Mouse (Mus musculus): ENCODE data around the gene Edaradd.
A peak's percentile ranks its signal among the peaks of the same experiment; 100 is the strongest.
"Not testable (repeated sequence)": the region's sequence is repeated elsewhere in the genome, so short reads cannot be mapped to it uniquely, and the experiment has no call there.

Edaradd gene

GRCm38 (mm10) chr13:12511189-12511965 lies 8.9 kb downstream of the Edaradd start:
- no peak for DNase-seq (ENCODE audit: low spot score in 2 of 2)

GRCm38 (mm10) chr13:12510032-12510431 lies 10.2 kb downstream of the Edaradd start:
- DNase-seq (ENCODE audit: low spot score in 2 of 2) = no peak

DNA sequence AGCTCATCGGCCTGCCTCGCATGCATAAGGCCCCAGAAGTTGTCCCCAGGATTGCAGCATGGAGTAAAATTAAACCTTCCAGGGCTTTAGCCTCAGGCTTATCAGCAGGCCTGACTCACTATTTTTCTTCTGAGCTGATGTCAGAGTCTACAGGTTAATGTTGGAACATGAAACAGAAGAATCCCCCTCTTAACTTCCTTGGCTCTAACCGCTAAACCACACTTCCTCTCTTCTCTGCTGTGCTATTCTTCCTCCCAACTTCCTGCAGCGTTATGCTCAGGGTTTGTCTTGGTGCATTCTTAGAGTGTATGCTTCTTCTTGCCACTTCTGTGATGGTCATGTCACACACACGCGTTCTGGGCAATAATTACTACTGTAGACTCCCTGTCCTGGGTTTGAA lies 12.8 kb downstream of the Edaradd start:
- no peak for DNase-seq (ENCODE audit: low spot score in 2 of 2)

DNA sequence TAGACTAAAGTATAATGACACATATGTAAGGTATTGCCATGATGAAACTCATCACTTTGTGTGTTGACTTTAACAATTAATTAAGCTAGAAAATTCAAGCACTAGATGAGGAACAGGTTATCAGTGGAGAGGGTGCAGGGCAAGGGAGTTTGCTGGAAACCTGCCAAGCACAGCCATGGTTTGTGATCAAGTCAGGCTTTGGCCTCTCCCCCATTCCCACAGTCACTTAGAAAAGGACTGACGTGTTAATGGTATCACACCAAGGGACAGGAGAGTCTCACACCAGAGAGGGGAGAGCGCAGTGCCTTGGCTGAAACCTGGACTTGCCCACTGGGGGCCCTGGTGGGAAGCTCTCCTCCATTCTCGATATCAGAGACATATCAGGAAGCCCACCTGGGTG lies 14.9 kb downstream of the Edaradd start:
- no peak for DNase-seq (ENCODE audit: low spot score in 2 of 2)

- DNase-seq (ENCODE audit: low spot score in 2 of 2) = no peak
Measured at GRCm38 (mm10) chr13:12503238-12503751, 16.9 kb downstream of the Edaradd start.

- no peak for DNase-seq (ENCODE audit: low spot score in 2 of 2)
Measured at GRCm38 (mm10) chr13:12502665-12503237, 17.5 kb downstream of the Edaradd start.

DNA sequence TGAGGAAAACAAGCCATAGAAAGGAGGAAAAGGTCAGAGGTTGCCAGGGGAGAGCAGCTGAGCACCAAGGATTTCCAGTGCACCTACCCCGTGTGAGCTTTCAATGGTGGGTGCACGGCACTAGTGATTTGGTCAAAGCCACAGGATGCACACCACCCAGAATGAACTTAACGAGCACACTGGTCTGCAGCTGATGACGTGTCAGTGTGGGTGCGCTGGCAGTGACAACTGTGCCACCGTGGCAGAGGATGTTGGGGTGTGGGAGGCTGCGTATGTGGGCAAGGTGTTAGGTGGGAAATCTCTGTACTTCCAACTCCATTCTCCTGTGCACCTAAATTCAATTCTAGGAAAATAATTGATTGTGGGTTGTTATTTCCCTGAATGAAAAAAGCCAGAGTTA lies 21.1 kb downstream of the Edaradd start:
- peak in 1 of 2 experiments; percentile 15 for DNase-seq (ENCODE audit: low spot score in 2 of 2)

GRCm38 (mm10) chr13:12497809-12498208 lies 22.4 kb downstream of the Edaradd start:
- no peak for DNase-seq (ENCODE audit: low spot score in 2 of 2)

DNA sequence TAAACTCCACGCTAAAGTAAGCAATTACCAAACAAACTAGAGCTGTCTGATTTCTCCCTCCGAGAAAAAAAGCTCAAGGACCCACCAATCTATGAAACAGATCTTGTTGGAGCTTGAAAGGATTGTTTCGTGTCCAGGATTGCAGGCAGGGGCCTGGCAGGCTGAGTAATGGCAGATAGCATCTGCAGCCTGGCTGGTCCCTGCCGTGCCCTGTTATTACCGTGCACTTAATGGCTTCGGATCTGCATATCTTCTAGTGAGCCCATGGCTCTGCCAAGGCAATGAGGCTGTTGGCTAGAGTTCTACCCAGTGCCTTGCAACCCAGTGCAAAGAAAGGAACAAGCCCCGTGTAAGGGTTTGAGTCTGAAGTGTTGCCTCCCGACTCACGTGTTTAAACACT lies 25.5 kb downstream of the Edaradd start:
- no peak for DNase-seq (ENCODE audit: low spot score in 2 of 2)

- no peak for DNase-seq (ENCODE audit: low spot score in 2 of 2)
Measured at GRCm38 (mm10) chr13:12492515-12492914, 27.7 kb downstream of the Edaradd start.

- DNase-seq (ENCODE audit: low spot score in 2 of 2) = no peak
Measured at GRCm38 (mm10) chr13:12485640-12486039, 34.6 kb downstream of the Edaradd start.

GRCm38 (mm10) chr13:12485197-12485596 lies 35.0 kb downstream of the Edaradd start:
- no peak for DNase-seq (ENCODE audit: low spot score in 2 of 2)

DNA sequence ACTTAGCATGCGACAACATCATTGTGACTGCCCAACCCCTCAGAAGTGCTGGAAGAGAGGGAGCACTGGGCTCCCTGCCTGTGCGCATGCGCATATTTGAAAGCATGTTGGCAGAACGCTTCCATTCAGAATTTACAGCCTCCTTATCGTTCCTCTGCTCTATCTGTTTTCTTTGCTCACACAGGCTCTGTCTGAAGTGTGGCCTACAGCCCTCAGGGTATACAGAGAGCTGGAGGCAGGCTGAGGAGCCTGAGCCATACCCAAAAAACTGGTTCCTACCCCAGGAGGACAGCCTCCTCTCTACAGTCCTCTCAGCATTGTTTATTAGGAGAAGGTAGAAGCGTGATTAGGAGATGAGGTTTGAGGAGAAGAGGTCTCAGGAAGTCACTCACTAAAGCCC lies 40.4 kb downstream of the Edaradd start:
- DNase-seq (ENCODE audit: low spot score in 2 of 2) = no peak

GRCm38 (mm10) chr13:12478301-12478700 lies 41.9 kb downstream of the Edaradd start:
- no peak for DNase-seq (ENCODE audit: low spot score in 2 of 2)

- DNase-seq (ENCODE audit: low spot score in 2 of 2) = no peak
Measured at GRCm38 (mm10) chr13:12476886-12477285, 43.4 kb downstream of the Edaradd start.

DNA sequence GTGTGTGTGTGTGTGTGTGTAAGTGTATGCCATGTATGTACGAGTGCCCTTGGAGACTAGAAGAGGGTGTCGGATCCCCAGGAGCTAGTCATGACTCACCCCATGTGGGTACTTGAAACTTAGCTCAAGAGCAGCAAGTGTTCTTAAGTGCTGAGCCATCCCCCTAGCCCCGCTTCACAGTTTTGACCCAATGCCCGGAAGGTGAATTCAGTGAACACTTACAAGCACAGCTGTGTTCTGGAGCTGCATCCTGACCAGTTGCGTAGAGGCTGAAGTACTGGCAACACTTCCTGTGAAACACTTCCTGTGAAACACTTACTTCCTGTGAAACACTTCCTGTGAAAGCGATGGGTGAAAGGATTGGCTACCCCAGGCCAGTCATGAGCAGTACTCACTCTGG lies 45.0 kb downstream of the Edaradd start:
- DNase-seq (ENCODE audit: low spot score in 2 of 2) = no peak

- DNase-seq (ENCODE audit: low spot score in 2 of 2) = peak; percentile 75 to 82
Measured at GRCm38 (mm10) chr13:12473724-12474378, 46.4 kb downstream of the Edaradd start.

DNA sequence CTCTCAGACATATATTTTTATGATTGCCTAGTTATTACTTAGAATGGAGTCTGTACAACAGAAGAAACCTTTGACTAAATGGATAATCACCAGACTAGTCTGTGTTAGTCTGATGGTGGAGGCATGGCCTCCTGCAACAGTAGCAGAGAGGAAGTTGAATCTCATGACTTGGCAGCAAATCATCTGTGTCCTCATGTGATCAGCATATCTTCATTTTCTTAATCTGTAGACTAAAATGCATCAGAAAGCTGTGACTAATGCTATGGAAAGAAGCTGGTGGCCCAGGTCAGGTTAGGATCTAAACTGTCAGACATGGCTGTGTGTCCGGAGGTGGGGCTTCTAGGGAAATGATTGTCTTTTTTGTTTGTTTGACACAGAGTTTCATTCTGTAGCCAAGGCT lies 51.8 kb downstream of the Edaradd start:
- no peak for DNase-seq (ENCODE audit: low spot score in 2 of 2)

DNA sequence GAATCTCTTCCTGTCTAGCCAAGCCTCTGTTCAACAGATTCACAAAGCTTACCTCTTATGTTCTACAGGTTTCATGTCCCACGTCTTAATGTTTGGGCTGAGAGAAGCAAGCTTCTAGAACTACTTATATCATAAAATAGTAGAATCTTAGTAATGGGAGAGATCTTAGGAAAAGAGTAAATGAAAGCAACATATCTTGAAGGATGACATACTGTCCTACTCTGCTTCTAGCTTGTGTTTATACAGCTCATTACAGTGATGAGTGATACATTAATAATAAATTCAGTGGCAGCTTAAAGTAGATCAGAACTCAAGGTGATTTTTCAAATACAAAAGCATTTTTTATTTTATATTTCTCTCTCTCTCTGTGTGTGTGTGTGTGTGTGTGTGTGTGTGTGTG lies 55.4 kb downstream of the Edaradd start, which contains the start of gene Lgals8:
TSS of gene Lgals8 (minus strand) at position 101 of the 400 bp plus-strand sequence.
- no peak for DNase-seq (ENCODE audit: low spot score in 2 of 2)

DNA sequence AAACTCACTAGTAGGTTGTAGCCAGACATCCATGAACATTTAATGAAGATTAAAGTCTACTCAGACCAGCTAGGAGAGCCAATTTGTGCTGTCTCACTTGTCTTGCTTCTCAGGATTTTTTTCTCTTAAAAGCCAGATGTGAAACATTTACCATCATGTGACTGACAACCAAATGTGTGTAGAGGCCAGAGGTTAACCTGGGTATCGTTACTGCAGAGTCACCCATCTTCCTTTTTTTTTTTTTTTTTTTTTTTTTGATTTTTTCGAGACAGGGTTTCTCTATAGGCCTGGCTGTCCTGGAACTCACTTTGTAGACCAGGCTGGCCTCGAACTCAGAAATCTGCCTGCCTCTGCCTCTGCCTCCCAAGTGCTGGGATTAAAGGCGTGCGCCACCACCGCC lies 56.1 kb downstream of the Edaradd start:
- not testable (repeated sequence) for DNase-seq (ENCODE audit: low spot score in 2 of 2)

- no peak for DNase-seq (ENCODE audit: low spot score in 2 of 2)
Measured at GRCm38 (mm10) chr13:12462623-12463022, 57.6 kb downstream of the Edaradd start.

GRCm38 (mm10) chr13:12461730-12462119 lies 58.5 kb downstream of the Edaradd start:
- no peak for DNase-seq (ENCODE audit: low spot score in 2 of 2)
